Mouse (Mus musculus): ENCODE measurements at regions not wholly inside any gene's neighbourhood (a gene's known extent, or its start where the extent isn't known, plus 50 kb on each side); places are given as distances from the start of the nearest gene placed in this dataset.

DNA sequence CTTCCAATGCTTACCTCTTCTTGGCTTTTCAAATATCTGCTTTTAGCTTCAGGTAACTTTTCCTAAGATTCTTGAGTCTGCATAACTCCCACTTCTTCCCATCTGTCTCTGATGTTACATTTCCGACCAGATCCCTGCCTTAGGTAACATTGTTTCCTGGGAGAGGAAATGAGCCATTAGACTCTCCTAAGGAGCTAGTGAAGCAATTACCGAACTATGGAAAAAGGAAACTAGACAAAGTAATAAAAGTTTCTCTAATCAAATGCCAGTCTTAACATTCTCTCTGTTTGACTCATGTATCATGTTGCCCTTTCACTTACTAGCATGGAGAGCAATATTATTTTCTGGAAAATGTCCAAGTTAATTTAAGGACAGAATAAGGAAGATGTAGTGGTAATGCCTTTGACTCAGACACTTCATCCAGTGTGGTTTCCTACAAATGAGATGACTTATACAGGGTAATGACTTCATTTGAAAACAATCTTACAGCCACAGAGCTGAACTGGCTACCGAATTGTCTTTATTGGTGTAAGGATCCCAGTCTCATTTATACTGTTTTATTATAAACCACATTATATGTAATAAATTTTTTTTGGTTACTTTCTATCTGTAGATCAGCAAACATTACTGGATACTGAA lies 263.8 kb upstream of the Fam84a start:
- no peak overlapping the region for H3K9ac ChIP-seq
- WGBS = 86% methylated on average over 3 of the region's 3 CpGs
- no peaks in the 10 kb centered on the region for H3K36me3 ChIP-seq
- H3K4me2 ChIP-seq (replicated peaks) = no peak overlapping the region
- H3K27me3 ChIP-seq = no peaks in the 10 kb centered on the region
- no peak for ATAC-seq (ENCODE audit: low FRiP score)
- no peaks in the 10 kb centered on the region for H3K9me3 ChIP-seq (replicated peaks)
- H3K4me3 ChIP-seq = no peak overlapping the region
- no peak overlapping the region for H3K27ac ChIP-seq
- H3K4me1 ChIP-seq = no peaks in the 10 kb centered on the region

DNA sequence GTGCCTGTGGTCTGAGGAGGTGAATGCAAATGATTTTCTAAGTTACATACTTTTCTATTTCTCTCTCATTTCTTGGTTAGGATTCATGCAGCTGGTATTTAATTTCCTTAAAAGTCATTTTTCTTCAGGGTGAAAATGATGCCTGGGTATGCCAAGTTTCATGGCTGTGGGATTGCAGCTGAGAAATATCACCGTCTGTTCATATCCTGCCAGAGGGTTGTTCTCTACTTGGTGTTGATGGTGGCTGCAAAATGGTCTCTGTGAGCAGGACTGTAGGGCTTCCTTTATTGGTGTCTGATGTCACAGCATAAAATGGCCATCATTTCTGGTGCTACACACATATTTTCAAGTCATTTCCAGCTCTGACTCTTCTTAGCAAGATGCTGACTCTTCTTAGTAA lies 259.2 kb upstream of the Fam84a start:
- Histone ChIP-seq H3K4me2 (replicated peaks) (no peak overlapping the region), H3K27me3 (no peaks in the 10 kb centered on the region), H3K9me3 (replicated peaks) (no peaks in the 10 kb centered on the region), H3K4me1 (no peaks in the 10 kb centered on the region), H3K36me3 (no peaks in the 10 kb centered on the region), H3K4me3 (no peak overlapping the region), H3K27ac (no peak overlapping the region), H3K9ac (no peak overlapping the region)
- 92% methylated on average over 1 of the region's 1 CpGs for WGBS
- no peak for ATAC-seq (ENCODE audit: low FRiP score)

DNA sequence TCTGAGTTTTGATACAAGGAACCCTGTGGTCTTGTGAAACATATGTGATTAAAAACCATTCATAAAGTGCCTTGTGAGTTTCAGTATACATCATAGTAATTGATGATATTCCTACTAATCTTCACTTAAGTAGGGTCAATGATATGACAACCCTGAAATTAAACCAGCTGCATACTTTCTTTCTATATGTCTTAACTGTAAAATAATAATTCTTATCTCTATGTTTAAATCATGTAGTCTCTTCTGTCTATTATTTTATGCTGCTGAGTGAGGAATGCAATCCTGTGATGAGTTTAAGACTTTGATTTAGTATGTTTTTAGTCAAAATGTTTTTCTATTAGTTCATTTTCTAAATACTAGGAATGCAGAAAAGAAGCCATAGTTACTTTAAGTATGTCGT lies 253.9 kb upstream of the Fam84a start:
- H3K27ac ChIP-seq = no peak overlapping the region
- WGBS = 83% methylated on average over 1 of the region's 1 CpGs
- ATAC-seq (ENCODE audit: low FRiP score) = no peak
- H3K36me3 ChIP-seq = no peaks in the 10 kb centered on the region
- no peak overlapping the region for H3K4me2 ChIP-seq (replicated peaks)
- H3K9me3 ChIP-seq (replicated peaks) = no peaks in the 10 kb centered on the region
- no peak overlapping the region for H3K9ac ChIP-seq
- H3K4me3 ChIP-seq = no peak overlapping the region
- H3K27me3 ChIP-seq = no peaks in the 10 kb centered on the region
- no peaks in the 10 kb centered on the region for H3K4me1 ChIP-seq

DNA sequence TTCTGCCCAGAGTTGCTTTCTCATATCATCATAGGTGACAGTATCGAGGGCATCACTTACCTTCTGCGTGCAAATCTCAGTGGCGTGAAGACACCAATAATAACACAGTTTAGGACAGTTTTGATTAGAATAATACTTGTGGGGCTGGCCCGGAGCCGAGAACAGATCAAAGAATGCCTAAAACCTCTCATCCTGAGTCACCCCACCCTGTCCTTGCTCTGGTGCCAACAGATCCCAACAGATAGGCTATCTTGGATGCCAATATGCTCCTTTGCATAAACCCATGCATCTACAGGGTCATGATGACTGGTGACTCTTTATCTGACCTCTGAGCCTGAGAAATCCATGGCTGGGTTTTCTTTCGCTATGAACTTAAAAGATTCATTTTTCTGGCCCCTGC lies 224.4 kb upstream of the Fam84a start:
- no peaks in the 10 kb centered on the region for H3K27me3 ChIP-seq
- H3K27ac ChIP-seq = no peak overlapping the region
- H3K4me2 ChIP-seq (replicated peaks) = no peak overlapping the region
- 94% methylated on average over 6 of the region's 6 CpGs for WGBS
- no peaks in the 10 kb centered on the region for H3K9me3 ChIP-seq (replicated peaks)
- H3K4me1 ChIP-seq = no peaks in the 10 kb centered on the region
- H3K36me3 ChIP-seq = no peaks in the 10 kb centered on the region
- H3K4me3 ChIP-seq = no peak overlapping the region
- no peak overlapping the region for H3K9ac ChIP-seq
- no peak for ATAC-seq (ENCODE audit: low FRiP score)

DNA sequence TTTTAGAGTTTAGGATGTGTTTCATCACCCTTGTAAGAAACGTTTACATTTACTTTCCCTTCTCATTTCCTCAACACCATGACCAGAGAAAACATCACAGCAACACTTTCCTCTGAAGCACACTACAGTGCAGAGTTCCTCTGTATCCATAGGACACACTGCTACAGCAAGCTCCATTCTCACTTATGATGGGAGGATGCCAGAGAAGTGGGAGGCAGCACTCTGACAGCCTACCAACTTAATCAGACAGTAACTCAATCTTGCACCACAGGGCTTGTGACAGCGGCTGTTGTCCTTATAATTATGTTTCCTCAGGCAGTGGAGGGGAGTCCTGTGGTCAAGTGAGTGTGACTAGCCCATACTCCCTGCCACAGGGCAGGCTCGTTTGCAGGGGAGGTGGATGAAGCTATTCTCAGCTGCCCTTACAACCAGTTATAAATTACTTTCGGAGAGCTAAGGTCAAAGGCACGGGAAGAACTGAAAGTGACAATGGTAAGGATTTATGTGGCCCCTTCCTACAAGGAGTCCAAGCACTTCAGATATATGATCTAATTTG lies 186.5 kb upstream of the Fam84a start:
- Histone ChIP-seq H3K9ac (no peak overlapping the region), H3K4me1 (no peaks in the 10 kb centered on the region), H3K27me3 (no peaks in the 10 kb centered on the region), H3K9me3 (replicated peaks) (no peaks in the 10 kb centered on the region), H3K36me3 (no peaks in the 10 kb centered on the region), H3K4me3 (no peak overlapping the region), H3K27ac (no peak overlapping the region), H3K4me2 (replicated peaks) (no peak overlapping the region)
- ATAC-seq (ENCODE audit: low FRiP score) = no peak
- 49% methylated on average over 5 of the region's 5 CpGs for WGBS

DNA sequence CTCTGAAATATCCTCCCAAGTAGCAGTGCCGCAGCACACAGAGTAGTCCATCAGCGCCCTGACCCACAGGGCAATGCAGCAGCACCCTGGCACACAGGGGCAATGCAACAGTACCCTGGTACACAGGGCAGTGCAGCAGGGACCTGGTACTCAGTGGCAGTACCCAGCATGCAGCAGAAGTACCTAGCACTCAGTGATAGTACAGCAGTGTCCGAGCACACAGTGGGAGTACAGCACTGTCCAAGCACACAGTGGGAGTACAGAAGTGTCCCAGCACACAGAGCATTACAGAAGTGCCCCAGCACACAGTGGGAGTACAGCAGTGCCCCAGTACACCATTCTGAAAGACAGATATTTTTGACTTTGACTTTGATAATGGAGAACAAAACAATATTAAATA lies 186.0 kb upstream of the Fam84a start:
- no peak for ATAC-seq (ENCODE audit: low FRiP score)
- WGBS = 73% methylated on average over 3 of the region's 3 CpGs
- no peak overlapping the region for H3K4me2 ChIP-seq (replicated peaks)
- H3K4me1 ChIP-seq = no peaks in the 10 kb centered on the region
- H3K27ac ChIP-seq = no peak overlapping the region
- H3K9ac ChIP-seq = no peak overlapping the region
- H3K4me3 ChIP-seq = no peak overlapping the region
- H3K9me3 ChIP-seq (replicated peaks) = no peaks in the 10 kb centered on the region
- H3K36me3 ChIP-seq = no peaks in the 10 kb centered on the region
- H3K27me3 ChIP-seq = no peaks in the 10 kb centered on the region

DNA sequence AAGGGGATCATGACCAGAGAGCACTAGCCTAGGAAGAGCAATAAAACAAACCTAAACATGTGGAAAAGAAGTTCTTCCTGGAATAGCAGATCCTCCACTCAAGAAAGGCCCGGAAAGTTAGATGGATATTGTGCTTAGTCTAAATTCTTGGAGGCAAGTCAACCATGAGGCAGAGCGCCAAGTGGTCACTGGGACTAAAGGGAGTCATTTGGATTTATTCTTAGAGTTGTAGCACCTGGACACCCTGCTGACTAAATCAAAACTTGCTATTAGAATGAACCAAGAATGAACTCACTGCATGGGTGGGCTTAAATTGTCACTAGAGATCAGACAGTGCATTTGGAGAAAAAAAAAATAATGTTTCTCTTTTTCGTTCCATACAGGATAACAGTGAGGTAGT lies 166.8 kb upstream of the Fam84a start:
- no peak for ATAC-seq (ENCODE audit: low FRiP score)
- no peaks in the 10 kb centered on the region for H3K4me1 ChIP-seq
- no peaks in the 10 kb centered on the region for H3K36me3 ChIP-seq
- H3K4me3 ChIP-seq = no peak overlapping the region
- no peak overlapping the region for H3K4me2 ChIP-seq (replicated peaks)
- no peaks in the 10 kb centered on the region for H3K27me3 ChIP-seq
- H3K9me3 ChIP-seq (replicated peaks) = no peaks in the 10 kb centered on the region
- WGBS = 87% methylated on average over 3 of the region's 3 CpGs
- H3K9ac ChIP-seq = no peak overlapping the region
- no peak overlapping the region for H3K27ac ChIP-seq

DNA sequence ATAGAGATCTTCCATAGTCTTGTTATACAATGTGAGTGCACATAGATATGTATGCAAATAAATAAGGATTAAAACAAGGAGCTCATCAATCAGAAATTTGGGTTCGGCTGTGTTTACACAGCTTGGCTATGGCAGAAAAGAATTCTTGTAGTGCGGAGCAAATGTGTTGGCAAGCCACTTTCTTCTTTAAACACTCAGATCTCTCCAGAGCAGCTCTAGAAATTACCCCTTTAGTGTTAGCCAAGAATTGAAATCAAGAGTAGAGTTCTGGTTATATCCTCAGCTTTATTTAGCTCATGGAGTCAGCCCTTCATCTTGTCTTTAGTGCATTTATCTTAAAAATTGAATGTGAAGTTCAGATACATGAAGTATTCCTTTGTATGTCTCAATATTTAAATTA lies 164.5 kb upstream of the Fam84a start:
- Histone ChIP-seq H3K27ac (no peak overlapping the region), H3K9ac (no peak overlapping the region), H3K27me3 (no peaks in the 10 kb centered on the region), H3K9me3 (replicated peaks) (no peaks in the 10 kb centered on the region), H3K4me3 (no peak overlapping the region), H3K36me3 (no peaks in the 10 kb centered on the region), H3K4me1 (no peaks in the 10 kb centered on the region), H3K4me2 (replicated peaks) (no peak overlapping the region)
- WGBS = 89% methylated on average over 2 of the region's 2 CpGs
- no peak for ATAC-seq (ENCODE audit: low FRiP score)

DNA sequence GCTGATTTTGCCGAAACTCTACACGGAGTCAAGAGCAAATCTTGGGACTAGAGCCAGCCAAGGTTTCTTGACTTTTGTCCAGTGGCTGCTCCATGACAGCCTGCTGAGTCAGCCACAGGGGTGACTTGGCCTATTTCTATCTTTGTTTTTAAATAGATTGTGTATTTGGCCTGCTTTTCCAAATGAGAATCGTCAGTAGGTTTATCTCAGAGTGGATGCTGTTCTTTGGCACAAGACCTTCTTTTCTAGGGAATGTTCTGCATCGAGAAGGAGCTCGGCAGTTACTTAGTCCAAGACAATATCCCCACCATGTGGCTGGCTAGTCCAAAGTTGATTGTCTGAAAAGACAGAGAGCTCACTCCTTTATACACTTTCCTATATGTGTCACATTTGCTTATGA lies 163.9 kb upstream of the Fam84a start:
- Histone ChIP-seq H3K9me3 (replicated peaks) (no peaks in the 10 kb centered on the region), H3K27me3 (no peaks in the 10 kb centered on the region), H3K27ac (no peak overlapping the region), H3K9ac (no peak overlapping the region), H3K4me3 (no peak overlapping the region), H3K4me1 (no peaks in the 10 kb centered on the region), H3K4me2 (replicated peaks) (no peak overlapping the region), H3K36me3 (no peaks in the 10 kb centered on the region)
- WGBS = 75% methylated on average over 5 of the region's 5 CpGs
- ATAC-seq (ENCODE audit: low FRiP score) = no peak

DNA sequence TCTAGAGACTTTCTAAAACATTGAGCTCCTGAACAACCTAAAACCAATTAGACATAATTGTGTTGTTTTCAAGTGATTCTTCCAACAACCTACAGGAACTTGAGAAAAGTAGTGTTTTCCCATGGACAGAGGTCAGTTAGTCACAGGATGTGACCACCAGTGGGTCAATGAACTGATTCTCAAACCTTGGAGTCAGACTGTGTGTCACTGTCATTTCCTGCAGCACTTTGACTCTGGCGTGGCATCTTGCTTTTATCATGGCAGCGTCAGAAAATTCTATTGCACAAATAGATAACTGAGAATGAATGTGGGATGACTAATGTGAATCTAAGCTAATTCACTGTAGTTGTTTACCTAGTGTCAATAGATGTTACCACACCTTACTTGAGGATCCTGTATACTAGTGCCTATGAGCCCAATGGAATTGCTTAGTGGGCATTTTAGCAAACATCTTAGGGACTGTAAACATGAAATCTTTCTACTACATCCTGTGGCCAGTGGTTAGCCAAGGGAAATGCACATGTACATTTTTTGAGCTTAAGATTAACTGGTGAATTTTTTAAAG lies 150.6 kb upstream of the Fam84a start:
- Histone ChIP-seq H3K9me3 (replicated peaks) (no peaks in the 10 kb centered on the region), H3K9ac (no peak overlapping the region), H3K4me2 (replicated peaks) (no peak overlapping the region), H3K4me1 (no peaks in the 10 kb centered on the region), H3K27me3 (no peaks in the 10 kb centered on the region), H3K4me3 (no peak overlapping the region), H3K27ac (no peak overlapping the region), H3K36me3 (no peaks in the 10 kb centered on the region)
- 84% methylated on average over 2 of the region's 2 CpGs for WGBS
- ATAC-seq (ENCODE audit: low FRiP score) = no peak

DNA sequence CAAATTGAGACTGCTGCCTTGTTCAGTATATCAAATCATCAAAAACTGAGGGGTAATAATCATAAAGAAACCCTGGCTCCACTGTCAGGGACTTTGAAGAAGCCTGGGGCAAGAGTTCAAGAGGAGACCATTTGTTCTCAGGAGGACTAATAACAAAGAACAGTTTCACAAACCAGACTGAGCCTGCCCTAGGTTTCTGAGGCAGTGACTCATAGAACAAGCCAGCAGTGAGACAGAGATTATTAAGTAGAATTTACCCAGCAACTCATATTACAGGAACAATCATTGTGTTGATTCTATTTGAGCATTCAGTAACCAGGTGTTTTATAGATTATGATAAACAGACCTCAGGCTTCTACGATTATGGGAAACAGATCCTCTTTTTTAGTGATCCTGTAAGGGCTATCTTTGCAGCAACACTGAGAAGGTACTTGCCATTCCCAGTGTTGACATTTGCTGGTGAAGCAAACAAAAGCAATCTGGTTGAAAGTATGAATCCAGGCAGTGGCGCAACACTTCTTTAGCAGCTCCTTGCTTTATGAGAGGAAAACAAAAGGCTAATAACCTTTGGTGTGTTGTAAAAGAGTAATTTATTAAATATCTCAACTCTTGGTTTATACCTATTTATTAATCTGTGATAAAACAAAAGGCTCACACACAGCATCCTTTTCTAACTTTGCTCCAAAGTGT lies 150.0 kb upstream of the Fam84a start:
- H3K4me1 ChIP-seq = no peaks in the 10 kb centered on the region
- H3K27ac ChIP-seq = no peak overlapping the region
- H3K36me3 ChIP-seq = no peaks in the 10 kb centered on the region
- no peaks in the 10 kb centered on the region for H3K9me3 ChIP-seq (replicated peaks)
- H3K4me2 ChIP-seq (replicated peaks) = no peak overlapping the region
- no peak for ATAC-seq (ENCODE audit: low FRiP score)
- H3K27me3 ChIP-seq = no peaks in the 10 kb centered on the region
- WGBS = 83% methylated on average over 2 of the region's 2 CpGs
- no peak overlapping the region for H3K4me3 ChIP-seq
- no peak overlapping the region for H3K9ac ChIP-seq

DNA sequence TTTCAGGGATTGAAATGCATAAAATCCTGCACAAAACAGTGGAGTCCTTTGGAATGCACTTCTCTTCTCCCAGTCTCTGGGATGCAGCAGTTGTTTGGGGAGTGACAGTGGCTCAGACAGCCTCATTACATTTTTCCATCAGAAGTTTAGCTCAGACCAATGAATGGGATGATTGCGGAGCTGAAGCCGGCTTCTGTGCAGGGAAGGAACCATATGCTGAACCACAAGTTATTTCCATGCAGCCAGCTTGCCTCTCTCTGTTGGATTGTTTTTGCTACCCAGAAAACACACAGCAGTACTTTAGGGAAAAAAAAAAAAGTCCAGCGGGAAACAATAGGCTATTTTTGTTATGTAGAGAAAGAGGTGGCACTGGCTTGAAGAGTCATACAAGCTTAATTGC lies 140.2 kb upstream of the Fam84a start:
- H3K36me3 ChIP-seq = no peaks in the 10 kb centered on the region
- no peak overlapping the region for H3K4me3 ChIP-seq
- 73% methylated on average over 3 of the region's 3 CpGs for WGBS
- no peaks in the 10 kb centered on the region for H3K27me3 ChIP-seq
- ATAC-seq (ENCODE audit: low FRiP score) = no peak
- no peaks in the 10 kb centered on the region for H3K9me3 ChIP-seq (replicated peaks)
- no peak overlapping the region for H3K4me2 ChIP-seq (replicated peaks)
- no peak overlapping the region for H3K27ac ChIP-seq
- no peak overlapping the region for H3K9ac ChIP-seq
- H3K4me1 ChIP-seq = no peaks in the 10 kb centered on the region

DNA sequence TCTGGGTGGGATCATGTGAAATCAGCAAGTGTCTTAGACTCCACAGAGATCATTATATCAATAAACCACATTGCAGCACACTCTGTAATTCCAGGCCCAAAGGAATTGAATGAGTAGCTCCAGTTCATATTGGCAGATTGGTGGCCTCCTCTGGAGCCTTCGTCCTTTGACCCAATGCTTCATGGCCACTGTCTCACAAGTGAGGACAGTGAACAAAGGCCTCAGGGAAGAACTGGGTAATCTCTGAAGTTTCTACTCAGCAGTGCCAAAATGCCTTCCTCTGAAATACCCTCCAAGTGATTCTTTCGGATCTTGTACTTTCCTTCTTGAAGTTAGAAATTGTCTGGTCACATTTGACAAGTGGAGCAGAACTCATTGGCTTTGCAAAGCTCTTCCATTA lies 135.8 kb upstream of the Fam84a start:
- Histone ChIP-seq H3K4me1 (no peaks in the 10 kb centered on the region), H3K9ac (no peak overlapping the region), H3K9me3 (replicated peaks) (no peaks in the 10 kb centered on the region)

More for the DNA sequence above, 135.8 kb upstream of the Fam84a start:
- no peak overlapping the region for H3K4me3 ChIP-seq
- no peaks in the 10 kb centered on the region for H3K36me3 ChIP-seq
- no peak overlapping the region for H3K4me2 ChIP-seq (replicated peaks)
- no peak overlapping the region for H3K27ac ChIP-seq
- ATAC-seq (ENCODE audit: low FRiP score) = no peak
- WGBS = 90% methylated on average over 2 of the region's 2 CpGs
- H3K27me3 ChIP-seq = no peaks in the 10 kb centered on the region
